Mouse (Mus musculus) gastrocnemius, postnatal 4 days (tissue): ENCODE data around the gene Itgb7. TPM values are rescaled to one million over a fixed set of nuclear protein-coding genes. Genes with fewer than 3 reads are reported as not detected.

ENCODE experiments used
- DNase-seq, 2 experiments: peaks; one replicate each; pipeline ENCODE4 v3.0.0; 2021 to 2022; ENCODE audit warnings: low spot score in 2 of 2, mixed read lengths in 2 of 2
- total RNA-seq, 2 experiments: library from RNA; stranded (reverse); gene quantifications; 2 replicates each; pipeline ENCODE4 v1.2.3; 2021

Itgb7 gene
- total RNA-seq, 2 experiments from 2014 or later = 1.3 to 2.1 TPM

DNA sequence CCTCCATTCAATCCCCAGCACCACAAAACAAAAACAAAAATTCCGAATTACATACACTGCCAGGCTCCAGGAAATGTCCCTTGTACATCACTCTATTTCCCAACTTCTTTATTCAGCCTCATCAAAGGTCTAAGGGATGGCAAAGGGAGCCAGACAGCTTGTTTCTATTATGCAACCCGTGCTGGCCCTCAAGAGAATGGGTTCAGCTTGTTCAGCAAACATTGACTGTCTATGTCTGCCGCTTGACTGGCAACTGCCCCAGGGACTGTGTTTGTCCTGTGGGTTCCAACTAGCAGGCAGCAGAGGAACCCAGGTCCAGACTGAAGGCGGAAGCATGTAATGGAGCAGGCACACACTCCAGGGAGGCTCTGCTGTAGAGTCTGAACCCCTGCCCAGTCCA lies 32.9 kb downstream of the Itgb7 start:
- no peak for DNase-seq

DNA sequence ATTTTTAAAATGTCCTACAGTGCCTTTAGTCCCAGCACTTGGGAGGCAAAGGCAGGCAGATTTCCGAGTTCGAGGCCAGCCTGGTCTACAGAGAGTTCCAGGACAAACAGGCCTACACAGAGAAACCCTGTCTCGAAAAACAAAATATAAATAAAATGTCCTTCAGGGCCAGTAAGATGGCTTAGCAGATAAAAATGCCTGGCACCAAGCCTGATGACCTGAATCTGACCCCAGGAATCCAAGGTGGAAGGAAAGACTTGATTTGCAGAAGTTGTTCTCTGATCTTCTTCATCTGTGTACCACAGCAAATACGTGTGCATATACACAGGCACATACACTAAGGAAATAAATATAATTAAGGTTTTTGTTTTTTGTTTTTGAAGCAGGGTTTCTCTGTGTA lies 36.4 kb downstream of the Itgb7 start:
- DNase-seq = no peak

DNA sequence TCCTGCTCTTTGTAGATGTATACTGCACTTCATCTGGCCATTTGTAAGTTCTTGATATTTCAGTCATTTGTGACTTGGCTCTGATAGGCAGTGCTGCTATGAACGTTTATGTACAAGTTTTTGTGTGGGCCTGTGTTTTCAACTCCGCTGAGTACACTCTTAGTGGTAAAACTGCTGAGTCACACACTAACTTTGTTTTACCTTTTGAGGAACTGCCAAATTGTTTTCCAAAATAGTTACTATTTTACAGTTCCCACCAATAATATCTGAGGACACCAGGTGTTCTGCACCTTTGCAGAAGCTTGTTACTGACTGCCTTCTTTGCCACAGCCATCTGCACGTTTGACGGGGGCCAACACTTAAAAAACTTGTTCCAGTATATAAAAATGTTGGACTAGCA lies 37.3 kb downstream of the Itgb7 start:
- no peak for DNase-seq

DNA sequence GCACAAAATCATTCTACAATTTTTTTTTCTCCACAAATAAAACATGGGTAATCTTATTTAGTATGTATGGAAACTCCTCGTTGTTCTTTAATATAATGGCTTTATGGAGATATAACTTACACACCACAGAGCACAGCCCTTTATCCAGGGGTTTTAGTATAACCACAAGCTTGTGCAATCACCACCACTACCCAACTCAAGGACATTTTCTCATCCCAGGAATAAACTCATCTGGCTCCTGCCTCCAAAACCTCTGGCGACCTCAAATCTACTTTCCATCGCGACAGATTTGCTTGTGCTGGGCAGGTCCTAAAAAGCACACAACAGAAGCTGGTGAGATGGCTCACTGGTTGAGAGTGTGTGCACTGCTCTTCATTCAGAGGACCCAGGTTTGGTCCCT lies 38.1 kb downstream of the Itgb7 start:
- DNase-seq = no peak

DNA sequence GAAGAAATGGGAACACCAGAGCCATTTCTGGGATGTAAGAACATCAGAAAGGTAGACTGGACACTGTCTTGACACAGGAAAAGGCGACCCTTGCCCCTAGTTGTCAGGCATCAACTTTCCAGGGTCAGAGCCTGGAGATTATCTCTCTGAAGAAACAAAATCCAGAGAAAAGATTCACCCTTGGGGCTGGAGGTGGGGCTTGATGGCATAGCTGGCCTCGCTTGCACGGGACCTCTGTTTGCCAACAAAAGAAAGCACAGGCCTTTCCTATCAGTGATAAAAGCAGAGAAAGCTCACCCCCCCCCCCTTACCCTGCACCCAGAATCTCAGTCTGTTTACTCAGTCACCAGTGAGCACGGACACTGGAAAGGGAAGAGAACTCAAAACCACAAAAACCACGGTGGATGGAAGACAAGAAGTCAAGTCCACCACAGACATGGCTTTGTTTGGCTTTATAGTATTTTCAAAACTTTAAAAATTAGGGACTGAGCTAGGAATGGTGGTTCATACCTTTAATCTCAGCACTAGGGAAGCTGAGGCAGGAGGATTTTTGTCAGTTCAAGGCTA lies 38.8 kb downstream of the Itgb7 start:
- no peak for DNase-seq

DNA sequence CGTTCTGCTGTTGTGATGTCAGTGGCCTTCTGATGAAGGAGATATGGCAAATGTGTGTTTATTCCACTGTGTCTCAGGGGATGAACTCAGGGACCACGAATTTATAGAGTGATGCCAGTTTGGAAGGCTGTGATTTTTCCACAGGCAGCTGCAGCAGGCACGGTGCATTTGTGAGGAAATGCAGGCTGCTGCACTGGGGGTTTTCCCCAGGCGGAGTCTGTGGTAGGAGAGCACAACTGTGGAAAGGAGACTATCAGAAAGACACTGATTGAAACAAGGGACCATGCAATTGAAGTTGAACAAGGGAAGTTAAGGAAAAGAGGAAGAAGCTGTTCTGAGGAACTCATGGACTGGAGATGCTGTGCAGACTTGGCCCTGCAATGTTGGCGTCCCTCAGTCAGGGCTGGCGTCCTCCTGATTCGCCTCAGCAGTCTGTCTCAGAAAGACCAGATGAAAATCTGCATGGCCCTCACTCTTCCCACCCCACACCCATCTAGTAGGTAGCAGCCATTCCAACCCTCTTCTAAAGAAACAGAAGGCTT lies 39.4 kb downstream of the Itgb7 start:
- DNase-seq = no peak

DNA sequence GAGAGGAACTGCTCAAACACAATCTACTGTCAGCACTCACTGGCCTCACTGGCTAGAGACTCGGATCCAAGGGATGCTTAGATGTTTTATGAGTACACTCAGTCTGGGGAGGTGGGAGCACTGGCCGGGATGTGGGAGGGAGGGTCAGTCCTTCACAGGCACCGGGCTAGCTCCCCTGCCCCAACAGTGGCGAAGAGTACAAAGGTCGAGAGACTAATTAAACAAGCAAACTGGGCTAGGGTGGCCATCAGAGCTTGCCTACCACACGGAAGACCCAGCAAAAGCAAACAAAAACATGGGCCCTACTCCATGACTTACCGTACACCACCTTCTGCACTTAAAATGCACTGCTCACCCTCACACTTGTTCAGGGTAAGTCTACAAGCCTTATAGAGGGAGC lies 40.0 kb downstream of the Itgb7 start:
- DNase-seq = no peak

DNA sequence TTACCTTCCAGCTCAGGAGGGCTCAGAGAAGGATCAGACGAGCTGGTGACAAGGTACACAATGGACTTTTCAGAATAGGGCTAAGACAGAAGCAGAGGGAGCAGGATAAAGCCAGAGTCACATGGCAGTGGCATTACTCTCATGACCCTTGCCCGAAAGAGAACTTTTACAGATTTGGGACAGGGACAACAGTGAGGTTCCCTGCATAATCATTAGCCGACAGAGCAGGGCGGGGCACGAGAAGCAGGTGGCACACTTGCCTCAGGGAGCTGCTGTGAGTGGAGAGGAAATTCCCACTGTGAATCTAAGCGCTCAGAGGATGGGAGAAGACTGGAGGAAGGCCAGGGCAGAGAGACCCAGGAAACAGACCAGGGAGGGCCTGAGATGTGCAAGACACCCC lies 42.9 kb downstream of the Itgb7 start:
- DNase-seq = no peak

DNA sequence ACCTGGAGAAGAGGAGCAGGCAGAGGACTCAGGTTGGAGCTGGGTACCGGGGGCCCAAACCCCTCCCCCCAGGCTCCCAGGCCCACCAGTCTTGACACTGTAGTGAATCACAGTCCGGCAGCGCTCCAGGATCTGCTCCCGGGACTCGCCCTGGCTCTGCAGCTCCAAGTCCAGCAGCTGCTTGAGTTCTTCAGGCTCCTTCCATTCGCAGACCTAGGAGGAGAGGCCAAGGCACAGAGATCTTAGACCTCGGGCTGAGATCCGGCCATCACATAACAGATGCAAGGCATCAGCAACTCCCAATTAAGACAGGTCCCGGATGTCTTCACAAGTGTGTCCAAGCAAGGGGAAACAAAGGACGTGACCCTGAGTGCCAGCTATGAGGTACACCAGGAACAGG lies 43.6 kb downstream of the Itgb7 start:
- peak in 1 of 2 experiments; percentile 36 for DNase-seq

DNA sequence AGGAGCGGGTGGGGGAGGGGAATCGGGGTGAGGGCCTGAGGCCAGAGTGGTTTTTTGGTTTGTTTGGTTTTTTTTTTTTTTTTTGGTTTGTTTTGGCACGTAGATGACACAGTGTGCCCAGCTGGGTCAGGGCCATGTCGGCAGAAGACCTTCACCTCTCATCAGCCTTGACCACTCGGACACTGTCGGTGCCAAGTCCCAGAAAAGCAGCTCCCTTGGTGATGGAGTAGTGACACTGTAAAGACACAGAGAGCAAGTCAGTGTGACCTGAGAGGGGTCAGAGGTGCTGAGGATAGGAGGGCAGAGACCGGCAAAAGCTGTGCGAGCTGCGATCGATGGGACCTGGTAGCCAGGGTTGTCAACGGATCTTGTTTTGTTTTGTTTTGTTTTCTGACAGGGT lies 45.5 kb downstream of the Itgb7 start:
- DNase-seq = no peak

DNA sequence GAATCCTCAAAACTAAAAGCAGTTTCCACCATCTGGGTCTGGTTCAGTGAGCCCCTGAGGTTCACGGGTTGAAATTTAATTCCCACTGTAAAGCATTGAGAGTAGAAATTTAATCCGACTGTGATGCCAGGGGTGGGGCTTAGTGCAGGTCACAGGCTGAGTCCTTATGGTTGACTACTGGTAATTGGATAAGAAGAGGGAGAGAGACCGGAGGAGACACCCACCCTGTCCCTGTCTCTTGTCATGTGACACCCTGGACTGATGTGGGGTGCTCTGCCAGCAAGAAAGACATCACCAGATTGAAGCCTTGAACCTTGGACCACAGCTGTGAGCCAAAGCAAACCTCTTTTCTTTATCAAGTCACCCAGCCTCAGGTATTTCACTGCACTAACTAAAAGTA lies 48.7 kb downstream of the Itgb7 start:
- no peak for DNase-seq

DNA sequence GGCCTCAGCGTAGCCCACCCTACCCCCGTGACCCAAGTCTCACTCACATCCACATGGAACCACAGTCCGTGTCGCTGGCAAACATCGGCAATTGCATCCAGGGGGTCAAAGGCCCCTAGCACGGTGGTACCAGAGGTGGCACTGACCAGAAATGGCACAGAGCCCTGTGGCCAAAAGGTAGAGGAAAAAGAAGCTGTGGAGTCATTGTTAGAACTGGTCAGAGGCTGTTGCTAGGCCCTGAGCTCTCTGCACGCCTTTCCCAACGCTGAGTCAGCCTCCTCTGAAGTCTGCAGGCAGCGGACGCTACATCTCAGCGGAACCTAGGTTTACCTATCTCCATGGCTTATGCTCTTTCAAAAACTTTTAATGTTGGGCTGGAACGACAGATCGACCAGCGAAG lies 51.8 kb downstream of the Itgb7 start:
- DNase-seq = no peak

DNA sequence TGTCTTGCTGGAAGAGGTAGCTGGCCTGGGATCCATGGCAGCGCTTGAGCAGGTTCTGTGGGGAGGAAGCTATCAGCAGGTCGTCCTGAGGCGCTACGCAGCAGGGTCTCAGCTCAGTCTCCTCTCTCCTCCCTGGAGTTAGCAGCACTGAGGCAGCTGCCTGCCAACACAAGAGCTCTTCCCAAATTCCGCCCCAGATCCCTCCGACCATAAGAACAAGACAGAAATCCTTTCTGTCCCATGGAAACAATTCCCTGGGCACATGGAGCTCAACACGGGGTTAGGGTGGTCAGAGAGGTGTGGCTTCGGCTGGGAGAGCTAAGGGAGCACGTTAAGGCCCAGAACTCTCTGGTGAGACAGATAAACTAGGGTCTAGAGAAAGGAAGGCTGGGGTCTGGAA lies 52.6 kb downstream of the Itgb7 start:
- DNase-seq = no peak

DNA sequence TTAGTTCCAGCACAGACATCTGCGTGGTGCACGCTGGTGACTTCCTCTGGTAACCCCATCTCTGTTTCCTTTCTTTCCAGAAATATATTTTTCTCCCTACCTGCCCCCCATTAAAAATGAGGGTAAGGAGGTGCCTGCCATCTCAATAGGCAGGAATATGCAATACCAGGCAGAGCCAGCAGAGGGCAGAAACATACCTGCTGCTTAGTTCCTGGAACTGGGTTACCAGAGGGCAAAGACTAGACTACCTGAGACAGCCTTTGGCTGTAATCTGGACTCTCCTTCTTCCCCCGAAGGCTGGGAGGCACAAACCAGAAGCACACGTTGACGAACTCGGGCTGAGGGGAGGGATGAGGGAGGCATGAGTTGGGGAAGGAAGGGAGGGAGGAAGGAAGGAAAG lies 53.5 kb downstream of the Itgb7 start:
- peak; percentile 43 to 62 for DNase-seq

DNA sequence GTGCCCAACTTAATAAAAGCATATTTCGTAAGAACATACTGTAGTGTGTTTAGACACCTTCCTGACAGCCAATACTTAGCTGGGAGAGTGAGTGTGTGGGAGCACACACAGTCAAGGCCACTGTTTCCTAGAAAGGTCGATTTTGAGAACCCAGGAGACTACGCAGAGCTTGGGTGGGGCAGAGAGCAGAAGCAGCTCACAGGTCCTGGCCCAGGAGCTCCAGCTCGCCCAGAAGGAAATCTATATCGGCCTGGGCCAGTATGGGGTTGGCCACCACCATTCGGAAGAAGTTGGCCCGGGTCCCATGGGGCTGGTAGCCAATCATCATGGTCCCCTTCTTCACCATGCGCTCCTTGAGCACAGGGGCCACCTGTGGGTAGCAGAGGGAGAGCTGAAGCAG lies 54.3 kb downstream of the Itgb7 start:
- DNase-seq = no peak

DNA sequence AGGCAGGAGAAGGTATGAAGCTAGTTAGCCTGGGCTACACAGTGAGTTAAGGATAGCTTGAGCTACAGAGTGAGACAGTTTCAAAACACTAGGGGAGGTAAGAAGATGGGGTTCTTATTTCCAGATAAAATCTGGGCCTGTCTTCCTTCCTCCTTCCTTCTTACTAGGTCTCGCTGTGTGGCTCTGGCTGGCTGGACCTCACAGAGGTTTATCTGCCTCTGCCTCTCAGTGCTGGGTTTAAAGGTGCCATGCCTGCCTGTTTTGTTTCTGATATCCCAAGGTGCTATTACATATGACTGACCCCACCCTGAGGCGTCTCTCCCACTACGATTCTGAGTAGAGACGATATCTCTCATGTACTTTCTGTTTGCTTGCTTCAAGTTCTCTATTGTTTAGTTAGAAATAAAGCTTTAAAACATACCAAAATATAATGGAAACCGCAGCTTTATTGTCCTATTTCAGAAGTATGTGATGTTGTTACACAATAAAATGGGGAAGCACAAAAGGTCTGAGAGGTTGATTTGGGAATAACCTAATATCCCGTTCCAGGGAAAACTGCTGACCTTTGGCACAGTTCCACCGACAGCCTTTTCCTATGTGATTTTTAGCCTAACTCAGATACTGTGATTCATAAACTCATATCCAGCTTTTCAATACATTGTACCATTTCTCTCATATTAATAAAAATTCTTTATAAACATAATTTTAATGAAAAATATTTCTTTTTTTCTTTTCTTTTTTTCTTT lies 55.0 kb downstream of the Itgb7 start:
- DNase-seq = no peak

DNA sequence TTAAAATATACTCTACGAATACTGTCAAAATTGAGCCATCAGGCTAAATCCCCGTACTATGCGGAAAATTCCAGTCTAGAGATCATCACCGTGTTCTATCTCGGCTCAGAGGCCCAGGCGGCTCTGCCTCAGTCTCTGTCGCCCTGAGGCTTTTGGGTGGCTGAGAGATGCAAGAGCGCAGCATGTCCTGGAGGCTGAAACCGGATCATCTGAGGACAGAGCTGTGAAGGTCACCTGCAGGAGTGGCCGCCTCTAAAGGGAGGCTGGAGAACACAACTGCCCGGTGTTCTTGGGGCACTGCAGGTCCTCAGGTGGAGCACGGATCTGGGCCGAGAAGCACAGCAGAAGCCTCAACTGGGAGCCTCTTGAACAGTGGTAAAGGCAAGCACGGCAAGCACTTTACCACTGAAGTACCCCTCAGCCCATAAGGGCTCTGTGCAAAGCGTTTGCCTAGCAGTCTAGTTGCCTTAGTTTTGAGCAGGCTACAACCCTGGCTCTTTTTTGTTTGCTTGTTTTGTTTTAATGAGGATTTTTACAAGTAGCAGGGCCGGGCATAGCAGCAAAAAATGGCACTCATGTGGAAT lies 55.9 kb downstream of the Itgb7 start:
- DNase-seq = no peak

DNA sequence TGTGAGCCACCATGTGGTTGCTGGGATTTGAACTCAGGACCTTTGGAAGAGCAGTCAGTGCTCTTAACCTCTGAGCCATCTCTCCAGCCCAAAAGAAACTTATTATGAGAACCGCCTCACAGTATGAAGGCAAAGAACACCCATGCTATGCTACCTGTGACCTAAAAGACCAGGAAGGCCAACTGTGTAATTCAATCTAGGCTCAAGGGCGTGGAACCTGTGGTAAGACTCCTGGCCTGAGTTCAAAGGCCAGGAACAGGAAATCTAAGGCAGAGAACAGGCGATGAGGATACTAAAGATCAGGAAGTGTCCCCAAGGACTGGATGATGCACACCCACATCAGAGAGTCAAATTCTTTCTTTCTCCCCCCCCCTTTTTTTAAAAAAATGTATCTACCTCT lies 58.2 kb downstream of the Itgb7 start:
- DNase-seq = no peak

DNA sequence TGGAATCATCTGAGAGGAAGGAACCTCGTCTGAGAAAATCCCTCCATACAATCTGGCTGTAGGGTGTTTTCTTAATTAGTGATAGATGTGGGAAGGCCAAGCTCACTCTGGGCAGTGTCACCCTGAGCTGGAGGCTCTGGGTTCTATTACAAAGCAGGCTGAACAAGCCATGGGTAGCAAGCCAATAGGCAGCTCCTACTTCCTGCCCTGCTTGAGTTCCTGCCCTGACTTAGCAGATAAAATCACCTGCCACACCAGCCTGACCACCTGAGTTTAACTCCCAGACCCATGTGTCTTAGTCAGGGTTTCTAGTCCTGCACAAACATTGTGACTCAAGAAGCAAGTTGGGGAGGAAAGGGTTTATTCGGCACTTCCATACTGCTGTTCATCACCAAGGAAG lies 62.7 kb downstream of the Itgb7 start:
- no peak for DNase-seq

DNA sequence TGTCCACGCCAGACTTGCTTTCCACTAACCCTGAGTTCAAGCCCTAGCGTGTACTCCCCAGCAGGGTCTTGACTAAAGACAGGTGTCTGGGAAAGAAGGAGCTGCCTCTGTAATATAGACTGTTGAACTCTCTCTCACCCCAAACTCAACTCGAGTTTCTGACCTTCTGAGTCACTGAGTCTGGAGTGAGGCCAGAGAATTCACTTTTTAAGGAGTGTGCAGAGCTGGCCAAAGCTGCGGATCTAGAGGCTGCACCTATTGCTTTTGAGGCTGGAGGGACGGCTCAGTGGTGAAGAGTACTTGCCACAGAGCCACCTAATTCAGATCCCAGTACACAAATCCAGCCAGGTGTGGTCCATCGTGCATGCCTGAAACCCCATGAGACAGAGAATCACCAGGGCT lies 64.1 kb downstream of the Itgb7 start:
- DNase-seq = no peak
